ENCODE assay signal across 24 mouse cellular contexts in the genomic region with DNA sequence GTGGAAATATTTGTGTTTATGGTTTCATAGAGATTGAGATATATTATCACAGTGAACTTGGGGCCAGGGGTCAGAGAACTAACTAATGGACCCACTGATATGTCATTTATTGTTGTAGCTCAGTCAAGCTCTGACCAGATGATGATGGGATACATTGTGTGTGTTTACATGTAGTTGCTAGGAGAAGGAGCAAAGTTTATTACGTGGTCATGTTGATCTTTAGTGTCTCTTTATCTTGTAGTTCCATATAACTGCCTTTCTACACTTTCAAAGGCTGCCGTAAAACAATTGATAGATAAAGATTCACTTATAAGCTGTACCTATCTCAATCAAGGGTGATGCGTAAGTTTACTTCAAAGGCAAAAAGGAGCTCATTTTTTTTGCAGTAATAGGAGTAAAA. TPM values are rescaled to one million over a fixed set of nuclear protein-coding genes. Genes with fewer than 3 reads are reported as not detected.
DNase-seq lines count a peak whose midpoint lies in the region; ATAC-seq and TF ChIP-seq lines count a peak whose summit lies in the region.
"Had no signal": no experiment of that assay in that cellular context is flagged by ENCODE, and none has a peak within 500 bp of the region (broad histone marks: within the 10 kb centered on the region; RNA-seq: fewer than 3 reads in every experiment).

No protein-coding gene starts in this region.

- peak; percentile 78 to 87 for TF ChIP-seq EP300 in MEL (IDR thresholded peaks at IDR 0.05; ENCODE audit: low read depth in 1 of 2, low read length in 2 of 2)
- peak; percentile 82 for TF ChIP-seq EP300 in liver, embryonic 14.5 days (IDR thresholded peaks at IDR 0.05; ENCODE audit: low read depth)

- no peak for TF ChIP-seq RAD21 in MEL (IDR thresholded peaks at IDR 0.05; ENCODE audit: low read depth, low read length)

- no peak overlapping the region for H3K9ac ChIP-seq in MEL (ENCODE audit: control insufficient read depth, low read depth, low read length, poor library complexity, severe bottlenecking)
- no peak overlapping the region for H3K9ac ChIP-seq in intestine, embryonic 15.5 days
- no peak overlapping the region for H3K9ac ChIP-seq in liver, embryonic 14.5 days (replicated peaks)
- H3K9ac ChIP-seq: heart, embryonic 13.5 days; hindbrain, embryonic 15.5 days; neural tube, embryonic 12.5 days had no signal

- DNase-seq in MEL (ENCODE audit: low read depth, low spot score), result peak; percentile 63
- peak in 1 of 3 experiments; percentile 39 for DNase-seq in liver, embryonic 14.5 days (ENCODE audit: low read depth in 3 of 3, low spot score in 3 of 3)
- no peak for DNase-seq in layer of hippocampus, postnatal 10 days (ENCODE audit: low spot score in 2 of 2)
- no peak for DNase-seq in urinary bladder, adult 2 months (ENCODE audit: low spot score)
- no peak for DNase-seq in testis, postnatal 10 days (ENCODE audit: low spot score)
- DNase-seq in natural killer cell, adult 2 months (ENCODE audit: low spot score in 2 of 2), result no peak
- DNase-seq: adrenal gland, postnatal 25 days; cerebellum, adult 18-20 months; cerebellum, postnatal 10 days; heart, postnatal 10 days; kidney, adult 18-20 months; kidney, postnatal 36 days; layer of hippocampus, postnatal 36 days; lung, postnatal 36 days; midbrain, embryonic 14.5 days; thymus, postnatal 14 days had no signal

- H3K36me3 ChIP-seq in MEL (ENCODE audit: control insufficient read depth in 1 of 2, insufficient read depth in 2 of 2, low read length in 2 of 2), result peaks cover 0 to 19% of the 10 kb centered on the region in 2 experiments; a peak in 2 of 4 replicates
- H3K36me3 ChIP-seq in intestine, embryonic 15.5 days, result no peaks in the 10 kb centered on the region
- H3K36me3 ChIP-seq in liver, embryonic 14.5 days (replicated peaks; ENCODE audit: control insufficient read depth, insufficient read depth, low read depth), result no peaks in the 10 kb centered on the region
- H3K36me3 ChIP-seq: heart, embryonic 13.5 days; hindbrain, embryonic 15.5 days; neural tube, embryonic 12.5 days had no signal

- H3K4me3 ChIP-seq in MEL (ENCODE audit: control insufficient read depth in 1 of 2, insufficient read depth in 1 of 2, low read depth in 2 of 2, low read length in 2 of 2), result no peak overlapping the region
- no peak overlapping the region for H3K4me3 ChIP-seq in intestine, embryonic 15.5 days (replicated peaks)
- no peak overlapping the region for H3K4me3 ChIP-seq in liver, embryonic 14.5 days (ENCODE audit: insufficient read depth in 1 of 2, low read depth in 2 of 2, low read length in 2 of 2)
- H3K4me3 ChIP-seq: erythroblast, embryonic 14.5 days; heart, embryonic 13.5 days; hindbrain, embryonic 15.5 days; megakaryocyte, embryonic 14.5 days; neural tube, embryonic 12.5 days had no signal

- no peaks in the 10 kb centered on the region for H3K9me3 ChIP-seq in MEL (replicated peaks; ENCODE audit: insufficient read depth, low read length)
- H3K9me3 ChIP-seq in intestine, embryonic 15.5 days, result no peaks in the 10 kb centered on the region
- H3K9me3 ChIP-seq in liver, embryonic 14.5 days (ENCODE audit: control insufficient read depth, low read length), result no peaks in the 10 kb centered on the region
- H3K9me3 ChIP-seq: heart, embryonic 13.5 days; hindbrain, embryonic 15.5 days; megakaryocyte, embryonic 14.5 days; neural tube, embryonic 12.5 days had no signal

- H3K79me2 ChIP-seq in MEL (ENCODE audit: control insufficient read depth, insufficient read depth, low read length, poor library complexity), result no peaks in the 10 kb centered on the region

- H3K4me1 ChIP-seq in MEL (ENCODE audit: control insufficient read depth in 1 of 2, insufficient read depth in 2 of 2, low read length in 2 of 2), result peaks cover 10 to 17% of the 10 kb centered on the region in 2 experiments
- H3K4me1 ChIP-seq in intestine, embryonic 15.5 days (replicated peaks), result no peaks in the 10 kb centered on the region
- peaks cover 0 to 2% of the 10 kb centered on the region in 2 experiments; a peak in 1 of 4 replicates for H3K4me1 ChIP-seq in liver, embryonic 14.5 days (replicated peaks; ENCODE audit: control insufficient read depth in 2 of 2, insufficient read depth in 2 of 2, low read length in 1 of 2)
- H3K4me1 ChIP-seq: heart, embryonic 13.5 days; hindbrain, embryonic 15.5 days; neural tube, embryonic 12.5 days had no signal

- 53% methylated on average over 3 of the region's 3 CpGs for WGBS in intestine, embryonic 15.5 days
- 12% methylated on average over 3 of the region's 3 CpGs for WGBS in liver, embryonic 14.5 days (ENCODE audit: insufficient replicate concordance)

- ATAC-seq in intestine, embryonic 15.5 days, result peak; percentile 96
- ATAC-seq in liver, embryonic 14.5 days (ENCODE audit: insufficient read depth), result peak; percentile 65; the same call in 1 of the 2 replicates
- ATAC-seq in megakaryocyte-erythroid progenitor cell, adult 5-6 weeks (replicated peaks; ENCODE audit: low FRiP score, low TSS enrichment, poor library complexity, severe bottlenecking), result peak; percentile 98
- ATAC-seq: forebrain, embryonic 16.5 days had no signal

- H3K27ac ChIP-seq in MEL (ENCODE audit: control insufficient read depth, low read depth, low read length), result no peak overlapping the region
- 0 out of 2 replicates have a peak overlapping the region, but pooled peaks have one; percentile 32 for H3K27ac ChIP-seq in intestine, embryonic 15.5 days
- H3K27ac ChIP-seq in liver, embryonic 14.5 days, result no peak overlapping the region
- H3K27ac ChIP-seq: heart, embryonic 13.5 days; hindbrain, embryonic 15.5 days; neural tube, embryonic 12.5 days had no signal

- no peak overlapping the region for H3K4me2 ChIP-seq in intestine, embryonic 15.5 days (replicated peaks)
- H3K4me2 ChIP-seq in liver, embryonic 14.5 days (ENCODE audit: low read depth), result no peak overlapping the region
- H3K4me2 ChIP-seq: heart, embryonic 13.5 days; hindbrain, embryonic 15.5 days; neural tube, embryonic 12.5 days had no signal

- TF ChIP-seq CTCF in MEL (IDR thresholded peaks at IDR 0.05 in 2 of 3, conservative IDR thresholded peaks at IDR 0.05 in 1 of 3; ENCODE audit: control insufficient read depth in 1 of 3, insufficient read depth in 1 of 3, low read depth in 2 of 3, low read length in 3 of 3, poor library complexity in 1 of 3, severe bottlenecking in 1 of 3), result no peak
- no peak for TF ChIP-seq CTCF in liver, embryonic 14.5 days (IDR thresholded peaks at IDR 0.05; ENCODE audit: low read depth)

- no peaks in the 10 kb centered on the region for H3K27me3 ChIP-seq in MEL (ENCODE audit: control insufficient read depth in 1 of 2, insufficient read depth in 2 of 2, low read length in 2 of 2)
- no peaks in the 10 kb centered on the region for H3K27me3 ChIP-seq in intestine, embryonic 15.5 days (replicated peaks)
- no peaks in the 10 kb centered on the region for H3K27me3 ChIP-seq in liver, embryonic 14.5 days (ENCODE audit: control insufficient read depth, insufficient read depth, low read length)
- H3K27me3 ChIP-seq: heart, embryonic 13.5 days; hindbrain, embryonic 15.5 days; megakaryocyte, embryonic 14.5 days; neural tube, embryonic 12.5 days had no signal

- no peak for TF ChIP-seq POLR2A in MEL (IDR thresholded peaks at IDR 0.05; ENCODE audit: control insufficient read depth in 1 of 2, insufficient read depth in 1 of 2, low read depth in 1 of 2, low read length in 2 of 2, poor library complexity in 1 of 2)

TF ChIP-seq in MEL, 35 proteins besides CTCF, POLR2A, EP300 and RAD21 (continues in another document):
- TF ChIP-seq MAX (IDR thresholded peaks at IDR 0.05; ENCODE audit: low read length) (no peak), MAZ (IDR thresholded peaks at IDR 0.05; ENCODE audit: low read depth, low read length) (no peak), ZMIZ1 (IDR thresholded peaks at IDR 0.05; ENCODE audit: low read depth, low read length) (no peak), TAL1 (IDR thresholded peaks at IDR 0.05; ENCODE audit: low read length) (peak; percentile 52; the same call in 1 of the 2 replicates), POLR2AphosphoS2 (IDR thresholded peaks at IDR 0.05; ENCODE audit: low read length) (no peak), SIN3A (IDR thresholded peaks at IDR 0.05; ENCODE audit: low read length) (peak; percentile 72), GABPA (IDR thresholded peaks at IDR 0.05; ENCODE audit: low read depth, low read length) (no peak), ZKSCAN1 (IDR thresholded peaks at IDR 0.05; ENCODE audit: low read depth, low read length) (no peak), USF2 (IDR thresholded peaks at IDR 0.05; ENCODE audit: borderline replicate concordance in 1 of 2, insufficient read depth in 1 of 2, low read depth in 1 of 2, low read length in 2 of 2) (no peak), MYB (IDR thresholded peaks at IDR 0.05; ENCODE audit: low read depth, low read length) (peak; percentile 70), NELFE (IDR thresholded peaks at IDR 0.05; ENCODE audit: low read depth, low read length) (no peak), BHLHE40 (IDR thresholded peaks at IDR 0.05; ENCODE audit: borderline replicate concordance, low read depth, low read length) (no peak)

RNA-seq across cellular contexts. Expression of gene Borcs5, which starts 38.7 kb away (rescaled TPM):
- 7.7 and 8.7 TPM in 2 replicates for total RNA-seq in MEL (2012; rRNA removed)
- polyA plus RNA-seq in MEL (2012; ENCODE audit: insufficient read depth in 1 of 2, insufficient read length in 2 of 2, low read depth in 1 of 2, low replicate concordance in 2 of 2, missing spikeins in 1 of 2), result 10 to 100 TPM in 1 of 2 experiments, not detected in 1; 13.0 TPM
- 15.4 and 16.8 TPM in 2 replicates for polyA plus RNA-seq in intestine, embryonic 15.5 days (2015; fragmentation: Nextera tagmentation; extraction: Ambion mirVana)
- polyA plus RNA-seq in liver, embryonic 14.5 days (2012; rRNA removed), result 4.5 and 4.7 TPM in 2 replicates
- 8.0 and 9.3 TPM in 2 replicates for polyA plus RNA-seq in liver, embryonic 14.5 days (2014; fragmentation: Nextera tagmentation; extraction: Ambion mirVana)
- 15.4 and 20.0 TPM in 2 replicates for total RNA-seq in megakaryocyte-erythroid progenitor cell, adult 5-6 weeks (2014; fragmentation: Nextera tagmentation)
- 9.0 and 10.6 TPM in 2 replicates for total RNA-seq in megakaryocyte-erythroid progenitor cell, adult 5-6 weeks (2017)
- 10 to 100 TPM; 25.7 to 26.7 TPM for total RNA-seq in layer of hippocampus, postnatal 10 days (2021)
- polyA plus RNA-seq in urinary bladder, adult 2 months (2012; rRNA removed), result 15.8 and 17.4 TPM in 2 replicates

RNA-seq across cellular contexts. Expression of gene Mansc1, which starts 45.7 kb away (rescaled TPM):
- not detected in 2 replicates for total RNA-seq in MEL (2012; rRNA removed)
- polyA plus RNA-seq in MEL (2012; ENCODE audit: insufficient read depth in 1 of 2, insufficient read length in 2 of 2, low read depth in 1 of 2, low replicate concordance in 2 of 2, missing spikeins in 1 of 2), result not detected
- polyA plus RNA-seq in intestine, embryonic 15.5 days (2015; fragmentation: Nextera tagmentation; extraction: Ambion mirVana), result 6.4 and 6.9 TPM in 2 replicates
- 0.55 and 0.56 TPM in 2 replicates for polyA plus RNA-seq in liver, embryonic 14.5 days (2012; rRNA removed)
- 0.52 and 0.64 TPM in 2 replicates for polyA plus RNA-seq in liver, embryonic 14.5 days (2014; fragmentation: Nextera tagmentation; extraction: Ambion mirVana)
- total RNA-seq in megakaryocyte-erythroid progenitor cell, adult 5-6 weeks (2014; fragmentation: Nextera tagmentation), result 0.20 TPM in 1 of 2 replicates, not detected in the other
- 0.28 and 1.5 TPM in 2 replicates for total RNA-seq in megakaryocyte-erythroid progenitor cell, adult 5-6 weeks (2017)
- 1 to 10 TPM; 3.5 to 3.9 TPM for total RNA-seq in layer of hippocampus, postnatal 10 days (2021)
- polyA plus RNA-seq in urinary bladder, adult 2 months (2012; rRNA removed), result 15.2 and 15.4 TPM in 2 replicates
- polyA plus RNA-seq: erythroblast, embryonic 14.5 days had no signal
